Mouse (Mus musculus) kidney, embryonic 14.5 days (tissue): ENCODE results near the gene Pex16. TPM values are rescaled to one million over a fixed set of nuclear protein-coding genes. Genes with fewer than 3 reads are reported as not detected.

Source experiments
- ATAC-seq: fragments of 200-750 bp; cut with Nextera tagmentation; 2 replicates; pipeline ENCODE4 v1.8.0; 2017; ENCODE audit warnings: moderate number of reproducible peaks, mild to moderate bottlenecking, moderate TSS enrichment, moderate library complexity; ENCODE audit not compliant: low FRiP score, low TSS enrichment
- H3K27ac ChIP-seq: fragments of 300-500 bp; sonication (generic); 2 replicates; pipeline ENCODE4 v1.5.1; 2014; ENCODE audit warnings: low read depth, mild to moderate bottlenecking, low read length, moderate library complexity, mixed read lengths
- H3K27me3 ChIP-seq: fragments of 300-500 bp; sonication (generic); 2 replicates; pipeline ENCODE4 v1.6.1; 2014; ENCODE audit warnings: mild to moderate bottlenecking, low read length; ENCODE audit not compliant: control insufficient read depth, insufficient read depth
- H3K36me3 ChIP-seq: fragments of 300-500 bp; sonication (generic); 2 replicates; pipeline ENCODE4 v1.6.1; 2014; ENCODE audit warnings: low read length, mixed read lengths; ENCODE audit not compliant: control insufficient read depth, insufficient read depth
- H3K4me1 ChIP-seq: fragments of 300-500 bp; sonication (generic); 2 replicates; pipeline ENCODE4 v1.6.1; 2014; ENCODE audit warnings: low read length, mixed read lengths; ENCODE audit not compliant: control insufficient read depth, insufficient read depth
- H3K4me2 ChIP-seq: fragments of 300-500 bp; sonication (generic); replicated peaks from 2 replicates; pipeline ENCODE4 v1.6.1; 2014; ENCODE audit warnings: low read depth, mild to moderate bottlenecking, low read length
- H3K4me3 ChIP-seq: fragments of 300-500 bp; sonication (generic); 2 replicates; pipeline ENCODE4 v1.5.1; 2014; ENCODE audit warnings: mild to moderate bottlenecking, low read length
- H3K9ac ChIP-seq: fragments of 300-500 bp; sonication (generic); 2 replicates; pipeline ENCODE4 v1.6.1; 2014; ENCODE audit warnings: low read depth, mild to moderate bottlenecking, low read length, moderate library complexity
- H3K9me3 ChIP-seq: fragments of 300-500 bp; sonication (generic); 2 replicates; pipeline ENCODE4 v1.6.1; 2016; ENCODE audit warnings: low read length; ENCODE audit not compliant: control insufficient read depth
- WGBS: fragments of 180-500 bp; shearing (Covaris S2); extraction: QIAGEN DNeasy Blood & Tissue Kit; methylation state at CpG from one replicate; pipeline ENCODE4 v1.1.7; 2014; 5-methylcytosine and 5-hydroxymethylcytosine counted together
- polyA plus RNA-seq: library from polyadenylated mRNA; unstranded; fragments of >200 nt; fragmentation: Nextera tagmentation; extraction: Ambion mirVana; gene quantifications from 2 replicates; pipeline ENCODE4 v1.2.1, GENCODE M21; 2014

Pex16 gene
- polyA plus RNA-seq = 21.3 and 22.7 TPM in 2 replicates

DNA sequence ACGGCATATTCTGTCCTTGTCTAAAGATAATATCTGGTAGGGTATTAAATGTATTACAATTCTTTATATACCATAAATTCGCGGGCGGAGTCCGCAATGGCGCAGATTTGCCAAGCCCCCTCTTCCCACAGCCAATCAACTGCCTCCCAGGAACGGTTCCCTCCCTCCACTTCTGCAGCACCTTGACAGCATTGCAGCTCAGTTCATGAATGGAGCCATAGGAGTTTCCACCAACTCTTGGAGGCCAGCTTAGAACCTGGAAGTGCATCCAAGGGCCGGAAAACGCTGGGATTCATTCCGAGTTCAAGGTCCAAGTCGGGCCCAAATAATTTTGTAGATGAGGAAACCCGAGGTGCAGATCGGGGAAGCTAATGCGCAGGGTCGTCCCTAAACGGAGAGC, at the start of gene Pex16, which contains the start of gene Large2:
Pex16 (plus strand) TSS at position 163 of the 400 bp plus-strand sequence.
Large2 (minus strand) TSS at position 356 of the 400 bp plus-strand sequence.
- Histone ChIP-seq H3K9ac (peak within 1 kb of the TSS; percentile 74), H3K36me3 (peaks cover 22% of the 10 kb centered on the region), H3K4me2 (peak within 1 kb of the TSS; percentile 95), H3K27ac (peak within 1 kb of the TSS; percentile 95), H3K9me3 (no peaks in the 10 kb centered on the region), H3K4me3 (peak within 1 kb of the TSS; percentile 78), H3K4me1 (peaks cover 36% of the 10 kb centered on the region), H3K27me3 (peaks cover 9% of the 10 kb centered on the region; the same call in 1 of the 2 replicates)
- 3% methylated on average over 16 of the region's 16 CpGs for WGBS
- ATAC-seq = no peak

DNA sequence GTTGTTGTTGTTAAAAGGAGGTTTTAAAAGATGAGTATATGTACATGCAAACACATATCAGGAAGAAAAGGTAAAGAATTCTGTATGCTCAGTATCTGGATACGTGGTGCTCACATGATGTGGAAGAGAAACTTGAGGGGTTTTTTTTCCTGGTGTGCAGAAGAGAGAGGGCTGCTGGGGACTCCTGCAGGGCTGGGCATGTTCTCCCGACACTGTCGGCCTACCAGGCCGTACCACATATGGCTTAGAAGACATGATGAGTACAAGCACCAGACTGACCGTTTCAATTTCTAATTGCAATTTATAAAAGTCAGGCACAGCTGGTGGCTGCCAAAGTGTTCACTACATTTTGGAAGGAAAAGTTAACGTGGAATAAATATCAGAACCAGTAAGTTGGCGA, 48.8 kb upstream of the Pex16 start:
- Histone ChIP-seq H3K27me3 (no peaks in the 10 kb centered on the region), H3K4me3 (no peak overlapping the region), H3K4me1 (no peaks in the 10 kb centered on the region), H3K4me2 (no peak overlapping the region), H3K9ac (no peak overlapping the region), H3K9me3 (no peaks in the 10 kb centered on the region; the same call in 1 of the 2 replicates), H3K36me3 (peaks cover 53% of the 10 kb centered on the region), H3K27ac (no peak overlapping the region)
- 86% methylated on average over 7 of the region's 7 CpGs for WGBS
- no peak for ATAC-seq

DNA sequence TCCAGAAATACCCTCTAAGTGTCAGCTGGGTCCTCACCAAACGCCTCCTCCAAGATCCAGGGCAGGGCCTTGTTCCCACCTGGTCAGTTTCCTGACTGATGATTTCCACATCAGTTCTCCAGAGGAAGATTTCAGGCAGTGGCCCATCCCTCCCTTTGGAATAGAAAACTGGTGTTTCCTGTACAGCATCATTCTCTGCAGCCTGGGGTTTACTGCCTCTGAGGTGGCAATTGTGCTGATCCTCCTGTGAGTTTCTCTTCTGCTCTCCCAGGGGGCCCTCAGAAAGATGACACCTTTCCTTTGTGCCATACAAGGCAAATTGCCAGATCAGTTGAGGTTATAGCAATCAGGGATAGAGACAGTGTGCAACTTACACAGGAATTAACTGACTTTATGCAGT, 48.3 kb upstream of the Pex16 start:
- no peak overlapping the region for H3K4me2 ChIP-seq
- no peak overlapping the region for H3K4me3 ChIP-seq
- no peaks in the 10 kb centered on the region for H3K27me3 ChIP-seq
- WGBS = 31% methylated on average over 1 of the region's 1 CpGs
- ATAC-seq = no peak
- H3K9ac ChIP-seq = no peak overlapping the region
- no peaks in the 10 kb centered on the region; the same call in 1 of the 2 replicates for H3K9me3 ChIP-seq
- H3K4me1 ChIP-seq = no peaks in the 10 kb centered on the region
- peaks cover 58% of the 10 kb centered on the region for H3K36me3 ChIP-seq
- H3K27ac ChIP-seq = no peak overlapping the region

DNA sequence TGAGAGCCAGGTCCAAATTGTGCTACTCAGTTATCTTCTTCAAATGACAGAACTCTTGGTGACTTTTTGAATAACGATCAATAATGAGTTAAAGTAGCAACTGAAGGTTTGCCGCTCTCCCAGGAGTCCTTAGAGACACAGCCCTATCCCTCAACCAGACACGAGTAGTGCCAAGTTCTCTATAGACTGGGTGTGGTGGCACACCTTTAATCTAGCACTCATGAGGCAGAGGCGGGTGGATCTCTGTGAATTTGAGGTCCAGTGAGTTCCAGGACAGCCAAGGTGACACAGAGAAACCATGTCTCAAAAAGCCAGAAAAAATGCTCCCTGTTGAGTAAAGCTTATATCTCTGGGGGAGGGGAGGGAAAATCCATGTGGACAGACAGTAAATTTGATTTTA, 46.9 kb upstream of the Pex16 start:
- Histone ChIP-seq H3K4me3 (no peak overlapping the region), H3K4me2 (no peak overlapping the region), H3K27me3 (no peaks in the 10 kb centered on the region), H3K9me3 (no peaks in the 10 kb centered on the region), H3K27ac (no peak overlapping the region), H3K4me1 (no peaks in the 10 kb centered on the region), H3K9ac (no peak overlapping the region), H3K36me3 (peaks cover 64% of the 10 kb centered on the region)
- ATAC-seq = no peak
- WGBS = 90% methylated on average over 4 of the region's 4 CpGs

DNA sequence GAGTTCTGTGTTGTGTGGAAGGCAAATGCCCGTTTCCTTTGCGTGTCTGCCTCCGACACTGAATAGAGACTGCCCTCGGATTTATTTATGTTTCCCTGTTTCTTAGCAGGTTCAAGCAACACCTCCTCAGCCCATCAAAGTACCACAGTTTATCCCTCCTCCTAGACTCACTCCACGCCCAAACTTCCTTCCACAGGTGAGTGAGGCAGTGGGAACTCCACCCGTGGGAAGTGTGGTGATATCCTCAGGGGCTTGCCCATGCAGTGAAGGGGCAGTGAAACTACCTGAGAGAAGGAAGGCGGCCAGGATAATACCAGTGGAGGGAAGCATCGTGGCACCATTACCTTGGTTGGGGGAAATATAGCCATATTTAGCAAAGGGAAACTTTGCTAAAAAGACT, 46.3 kb upstream of the Pex16 start:
- no peaks in the 10 kb centered on the region for H3K4me1 ChIP-seq
- no peaks in the 10 kb centered on the region for H3K27me3 ChIP-seq
- peaks cover 62% of the 10 kb centered on the region for H3K36me3 ChIP-seq
- H3K27ac ChIP-seq = no peak overlapping the region
- H3K9ac ChIP-seq = no peak overlapping the region
- WGBS = 92% methylated on average over 8 of the region's 8 CpGs
- no peak overlapping the region for H3K4me3 ChIP-seq
- no peak for ATAC-seq
- H3K9me3 ChIP-seq = no peaks in the 10 kb centered on the region
- no peak overlapping the region for H3K4me2 ChIP-seq

DNA sequence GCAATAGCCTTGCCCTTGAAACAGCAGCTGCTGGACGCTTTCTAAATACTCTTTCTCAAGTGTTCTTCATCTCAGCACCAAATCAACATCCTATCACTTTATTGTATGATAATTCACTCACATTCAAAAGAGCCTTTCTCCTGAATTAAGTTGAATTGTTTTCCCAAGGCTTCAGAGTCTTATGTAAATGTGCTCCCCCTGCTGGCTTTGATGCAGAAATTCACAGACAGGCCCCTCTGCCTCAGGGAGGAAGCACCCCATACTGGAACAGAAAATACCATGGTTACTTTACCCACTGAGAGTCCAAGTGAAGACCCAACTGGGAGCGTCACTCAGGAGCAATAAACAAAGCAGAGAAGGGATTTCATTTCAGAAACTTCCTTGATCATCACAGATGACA, 43.6 kb upstream of the Pex16 start:
- no peak for ATAC-seq
- H3K27me3 ChIP-seq = no peaks in the 10 kb centered on the region
- H3K4me2 ChIP-seq = no peak overlapping the region
- no peaks in the 10 kb centered on the region for H3K9me3 ChIP-seq
- no peaks in the 10 kb centered on the region for H3K4me1 ChIP-seq
- H3K9ac ChIP-seq = no peak overlapping the region
- H3K4me3 ChIP-seq = no peak overlapping the region
- WGBS = 57% methylated on average over 2 of the region's 2 CpGs
- H3K36me3 ChIP-seq = peaks cover 74% of the 10 kb centered on the region
- H3K27ac ChIP-seq = no peak overlapping the region

DNA sequence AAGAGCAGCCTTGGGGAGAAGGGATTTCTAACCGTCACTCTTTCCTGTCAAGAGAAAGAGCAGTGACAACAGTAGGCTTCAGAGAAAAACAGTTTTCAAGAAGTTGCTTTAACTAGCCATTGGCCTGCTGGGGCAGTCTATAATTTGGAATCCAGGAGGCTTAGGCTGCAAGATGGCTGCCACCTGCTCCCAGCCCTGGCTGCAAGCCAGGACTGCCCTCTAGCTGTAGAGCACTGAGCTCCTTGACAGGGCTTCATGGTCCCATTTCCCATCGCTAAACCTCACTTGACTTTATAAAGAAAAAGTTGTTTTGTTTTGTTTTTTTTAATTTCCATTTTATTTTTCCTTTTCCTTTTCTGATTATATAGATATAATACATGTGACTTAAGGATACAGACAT, 43.1 kb upstream of the Pex16 start:
- H3K4me2 ChIP-seq = no peak overlapping the region
- H3K9ac ChIP-seq = no peak overlapping the region
- peaks cover 72% of the 10 kb centered on the region for H3K36me3 ChIP-seq
- ATAC-seq = no peak
- H3K9me3 ChIP-seq = no peaks in the 10 kb centered on the region
- H3K27ac ChIP-seq = no peak overlapping the region
- no peak overlapping the region for H3K4me3 ChIP-seq
- no peaks in the 10 kb centered on the region for H3K27me3 ChIP-seq
- H3K4me1 ChIP-seq = no peaks in the 10 kb centered on the region
- 86% methylated on average over 2 of the region's 2 CpGs for WGBS

DNA sequence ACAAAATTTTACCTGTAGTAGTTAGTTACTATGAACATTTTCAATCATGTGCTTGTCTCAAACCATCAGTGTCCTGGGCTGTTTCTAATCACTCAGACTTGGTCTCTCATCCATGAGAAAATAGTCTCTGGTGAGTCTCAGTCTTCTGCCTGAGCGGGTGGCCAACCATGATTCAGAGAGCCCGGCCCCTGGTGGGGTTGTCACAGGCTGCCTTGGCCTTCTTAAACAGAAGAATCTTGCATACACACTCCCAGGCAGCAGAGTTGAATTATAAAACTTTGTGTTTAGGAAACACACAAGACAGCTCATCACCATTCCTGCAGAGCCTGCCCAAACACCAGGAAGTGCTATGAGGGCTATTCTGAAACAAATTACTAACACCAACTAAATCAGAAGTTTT, 42.6 kb upstream of the Pex16 start:
- Histone ChIP-seq H3K4me1 (no peaks in the 10 kb centered on the region), H3K4me2 (no peak overlapping the region), H3K36me3 (peaks cover 73% of the 10 kb centered on the region), H3K9me3 (no peaks in the 10 kb centered on the region), H3K4me3 (no peak overlapping the region), H3K27me3 (no peaks in the 10 kb centered on the region), H3K27ac (no peak overlapping the region), H3K9ac (no peak overlapping the region)
- ATAC-seq = no peak
- WGBS = 93% methylated on average over 2 of the region's 2 CpGs

DNA sequence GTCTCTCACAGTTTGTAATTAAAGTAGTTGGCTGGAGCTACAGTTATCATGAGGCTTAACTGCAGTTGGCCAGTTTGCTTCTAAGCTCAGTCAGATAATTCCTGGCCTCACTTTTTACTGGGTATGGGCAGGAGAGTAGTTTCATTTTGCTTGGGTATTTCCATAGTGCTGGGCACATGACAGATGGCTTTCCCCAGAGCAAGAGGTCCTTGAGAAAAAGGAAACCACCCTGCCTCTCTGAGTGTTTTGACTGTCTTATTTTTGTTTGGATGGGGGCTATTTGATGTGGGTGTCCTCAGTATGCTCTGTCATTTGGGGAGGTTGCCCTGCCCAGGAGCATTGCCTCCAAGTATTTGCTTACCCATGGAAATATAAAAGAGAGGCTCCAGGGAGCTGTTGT, 32.1 kb upstream of the Pex16 start:
- Histone ChIP-seq H3K9me3 (no peaks in the 10 kb centered on the region), H3K4me3 (no peak overlapping the region), H3K4me1 (no peaks in the 10 kb centered on the region), H3K36me3 (peaks cover 22% of the 10 kb centered on the region), H3K4me2 (no peak overlapping the region), H3K9ac (no peak overlapping the region), H3K27ac (no peak overlapping the region), H3K27me3 (no peaks in the 10 kb centered on the region)
- ATAC-seq = no peak
